Mouse (Mus musculus) kidney, embryonic 14.5 days (tissue): ENCODE measurements around the gene 1700014D04Rik. TPM values are rescaled to one million over a fixed set of nuclear protein-coding genes. Genes with fewer than 3 reads are reported as not detected.

Experiments
- ATAC-seq: fragments of 200-750 bp; cut with Nextera tagmentation; 2 replicates; pipeline ENCODE4 v1.8.0; 2017; ENCODE audit warnings: moderate number of reproducible peaks, mild to moderate bottlenecking, moderate TSS enrichment, moderate library complexity; ENCODE audit not compliant: low FRiP score, low TSS enrichment
- H3K27ac ChIP-seq: fragments of 300-500 bp; sonication (generic); 2 replicates; pipeline ENCODE4 v1.5.1; 2014; ENCODE audit warnings: low read depth, mild to moderate bottlenecking, low read length, moderate library complexity, mixed read lengths
- H3K27me3 ChIP-seq: fragments of 300-500 bp; sonication (generic); 2 replicates; pipeline ENCODE4 v1.6.1; 2014; ENCODE audit warnings: mild to moderate bottlenecking, low read length; ENCODE audit not compliant: control insufficient read depth, insufficient read depth
- H3K36me3 ChIP-seq: fragments of 300-500 bp; sonication (generic); 2 replicates; pipeline ENCODE4 v1.6.1; 2014; ENCODE audit warnings: low read length, mixed read lengths; ENCODE audit not compliant: control insufficient read depth, insufficient read depth
- H3K4me1 ChIP-seq: fragments of 300-500 bp; sonication (generic); 2 replicates; pipeline ENCODE4 v1.6.1; 2014; ENCODE audit warnings: low read length, mixed read lengths; ENCODE audit not compliant: control insufficient read depth, insufficient read depth
- H3K4me2 ChIP-seq: fragments of 300-500 bp; sonication (generic); replicated peaks from 2 replicates; pipeline ENCODE4 v1.6.1; 2014; ENCODE audit warnings: low read depth, mild to moderate bottlenecking, low read length
- H3K4me3 ChIP-seq: fragments of 300-500 bp; sonication (generic); 2 replicates; pipeline ENCODE4 v1.5.1; 2014; ENCODE audit warnings: mild to moderate bottlenecking, low read length
- H3K9ac ChIP-seq: fragments of 300-500 bp; sonication (generic); 2 replicates; pipeline ENCODE4 v1.6.1; 2014; ENCODE audit warnings: low read depth, mild to moderate bottlenecking, low read length, moderate library complexity
- H3K9me3 ChIP-seq: fragments of 300-500 bp; sonication (generic); 2 replicates; pipeline ENCODE4 v1.6.1; 2016; ENCODE audit warnings: low read length; ENCODE audit not compliant: control insufficient read depth
- WGBS: fragments of 180-500 bp; shearing (Covaris S2); extraction: QIAGEN DNeasy Blood & Tissue Kit; methylation state at CpG from one replicate; pipeline ENCODE4 v1.1.7; 2014; 5-methylcytosine and 5-hydroxymethylcytosine counted together
- polyA plus RNA-seq: library from polyadenylated mRNA; unstranded; fragments of >200 nt; fragmentation: Nextera tagmentation; extraction: Ambion mirVana; gene quantifications from 2 replicates; pipeline ENCODE4 v1.2.1, GENCODE M21; 2014

Gene 1700014D04Rik
- polyA plus RNA-seq, 1 experiment from 2014 or later: not detected

DNA sequence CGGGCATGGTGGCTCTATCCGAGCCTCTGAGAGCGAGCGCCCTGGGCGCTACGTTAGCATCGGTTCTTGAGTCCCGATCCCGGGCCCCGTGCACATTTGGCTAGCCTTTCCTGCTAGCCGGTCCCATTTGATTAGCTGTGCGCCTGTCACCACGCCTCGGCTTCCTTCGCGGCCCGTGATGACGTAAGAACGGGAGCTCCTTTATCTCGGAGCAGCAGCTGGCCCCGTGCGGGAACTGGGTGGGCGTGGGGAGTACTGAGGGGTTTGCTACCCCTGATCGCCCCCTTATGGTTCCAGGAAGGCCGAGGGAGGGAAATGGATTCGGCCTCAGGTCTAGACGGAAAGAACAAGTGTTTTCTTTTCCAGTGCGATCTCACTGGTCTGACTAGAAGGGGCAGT is 23.6 kb upstream of the 1700014D04Rik start:
- WGBS: under 1% methylated on average over 28 of the region's 28 CpGs
- peak; percentile 83 for ATAC-seq
- Histone ChIP-seq H3K27ac (peak overlapping the region; percentile 92), H3K9ac (peak overlapping the region; percentile 58), H3K36me3 (peaks cover 23% of the 10 kb centered on the region), H3K9me3 (no peaks in the 10 kb centered on the region), H3K4me3 (peak overlapping the region; percentile 59), H3K4me1 (peaks cover 37% of the 10 kb centered on the region), H3K4me2 (peak overlapping the region; percentile 48), H3K27me3 (no peaks in the 10 kb centered on the region)

DNA sequence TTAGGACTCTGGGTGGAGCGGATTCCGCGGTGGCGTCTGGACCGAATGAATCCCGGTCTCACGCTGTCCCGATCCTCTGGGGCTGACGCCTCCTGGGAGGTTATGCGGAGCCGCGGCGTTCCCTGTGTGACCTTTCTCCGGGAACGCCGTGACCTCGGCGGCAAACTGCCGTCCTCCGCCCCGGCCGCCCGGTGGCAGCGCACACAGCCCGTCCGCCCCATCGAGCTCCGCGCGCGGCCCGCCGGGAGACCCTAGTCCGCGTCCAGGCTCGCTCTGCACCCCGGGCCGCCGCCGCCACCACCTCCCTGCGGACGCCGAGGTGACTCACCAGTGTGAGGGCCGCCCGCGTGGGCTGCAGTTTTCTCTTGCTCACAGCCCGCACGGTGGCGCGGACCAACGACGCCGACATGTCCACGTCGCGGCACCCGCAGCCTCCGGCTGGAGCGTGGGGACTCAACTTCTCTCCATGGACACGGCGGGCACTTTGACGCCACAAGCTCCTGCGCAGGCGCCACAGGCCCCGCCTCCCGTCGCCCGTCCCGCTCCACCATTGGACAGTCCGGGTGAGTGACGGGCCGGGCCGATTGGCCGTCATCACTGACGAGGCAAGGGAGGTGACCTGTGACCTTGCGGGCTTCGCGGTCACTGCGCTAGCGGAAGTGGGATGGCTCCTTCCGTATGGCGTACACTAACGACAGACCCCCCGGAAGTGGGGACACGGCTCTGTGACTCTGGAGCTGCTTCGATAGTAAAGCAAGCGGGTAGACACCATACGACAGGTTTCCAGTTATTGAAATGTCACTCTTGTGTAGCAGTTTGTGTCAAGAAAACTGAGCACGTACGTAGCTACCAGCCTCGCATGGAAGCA is 23.0 kb upstream of the 1700014D04Rik start, which contains the start of gene Isca1:
Gene Isca1 (minus strand): TSS at position 515 of the 868 bp plus-strand sequence.
- Histone ChIP-seq H3K27me3 (no peaks in the 10 kb centered on the region), H3K4me3 (peak within 1 kb of the TSS; percentile 59), H3K4me1 (peaks cover 37% of the 10 kb centered on the region), H3K9ac (peak within 1 kb of the TSS; percentile 73), H3K36me3 (peaks cover 22% of the 10 kb centered on the region), H3K27ac (peak within 1 kb of the TSS; percentile 92), H3K9me3 (no peaks in the 10 kb centered on the region), H3K4me2 (peak within 1 kb of the TSS; percentile 55)
- ATAC-seq: peak; percentile 96
- WGBS: under 1% methylated on average over 91 of the region's 91 CpGs

DNA sequence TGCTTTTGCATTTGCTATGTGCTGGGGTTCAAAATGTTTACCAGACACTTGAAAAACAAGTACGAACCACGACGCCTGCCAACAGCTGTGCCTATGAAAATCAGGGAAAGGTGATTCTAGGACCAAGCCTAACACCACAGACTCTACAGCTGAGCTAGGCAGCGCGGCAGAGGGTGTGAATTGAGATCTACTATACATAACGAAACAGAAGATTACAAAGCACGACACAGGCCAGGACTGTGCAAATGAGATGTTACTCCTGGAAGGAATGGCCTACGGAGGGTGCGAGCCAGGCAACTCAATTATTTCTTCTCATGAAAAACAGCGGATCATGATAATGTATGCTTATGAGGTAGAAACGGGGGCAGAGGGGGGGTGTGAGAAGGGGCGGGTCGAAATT is 22.0 kb upstream of the 1700014D04Rik start:
- peak overlapping the region; percentile 73 for H3K9ac ChIP-seq
- no peaks in the 10 kb centered on the region for H3K27me3 ChIP-seq
- H3K4me1 ChIP-seq: peaks cover 37% of the 10 kb centered on the region
- H3K4me3 ChIP-seq: peak overlapping the region; percentile 59
- no peak for ATAC-seq
- H3K4me2 ChIP-seq: peak overlapping the region; percentile 55
- H3K27ac ChIP-seq: no peak overlapping the region
- 35% methylated on average over 13 of the region's 13 CpGs for WGBS
- H3K36me3 ChIP-seq: peaks cover 20% of the 10 kb centered on the region
- no peaks in the 10 kb centered on the region for H3K9me3 ChIP-seq

DNA sequence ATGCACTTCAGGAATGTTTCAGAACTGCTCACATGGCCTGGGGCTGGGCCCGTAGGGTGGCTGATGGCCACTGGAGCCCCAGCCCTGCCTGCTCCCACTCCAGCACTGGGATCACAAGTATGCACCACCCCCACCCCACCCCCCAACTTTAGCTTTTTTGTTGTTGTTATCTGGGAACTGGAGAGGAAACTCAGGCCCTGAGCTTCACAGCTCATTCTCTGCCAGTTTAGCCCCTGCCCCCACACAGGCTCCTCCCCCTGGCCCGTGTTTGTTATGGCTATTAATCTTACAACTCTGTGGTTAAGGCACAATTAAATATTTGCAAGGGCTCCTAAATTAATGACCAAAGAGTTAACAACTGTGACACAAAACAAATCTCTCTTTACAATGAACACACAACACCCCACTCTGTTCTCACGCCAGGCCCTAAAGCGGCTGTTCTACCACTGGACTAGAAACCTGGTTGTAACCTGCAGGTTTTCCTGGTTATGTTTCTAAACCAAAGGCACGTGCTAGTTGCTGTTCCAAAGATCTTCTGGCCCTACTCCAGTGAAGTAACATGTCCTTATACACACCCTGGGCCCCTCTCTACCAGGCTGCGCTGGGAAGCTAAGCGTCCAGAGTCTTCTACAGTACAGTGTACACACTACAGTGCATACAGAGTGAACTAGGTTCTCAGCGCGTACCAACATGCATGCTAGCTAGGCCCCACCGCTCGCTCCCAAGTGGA is 20.4 kb upstream of the 1700014D04Rik start:
- peak; percentile 11; the same call in 1 of the 2 replicates for ATAC-seq
- Histone ChIP-seq H3K4me3 (peak overlapping the region; percentile 12), H3K9ac (peak overlapping the region; percentile 5; the same call in 1 of the 2 replicates), H3K27me3 (no peaks in the 10 kb centered on the region), H3K27ac (peak overlapping the region; percentile 63), H3K9me3 (no peaks in the 10 kb centered on the region), H3K4me2 (peak overlapping the region; percentile 55), H3K36me3 (peaks cover 13% of the 10 kb centered on the region), H3K4me1 (peaks cover 37% of the 10 kb centered on the region)
- 43% methylated on average over 11 of the region's 11 CpGs for WGBS

DNA sequence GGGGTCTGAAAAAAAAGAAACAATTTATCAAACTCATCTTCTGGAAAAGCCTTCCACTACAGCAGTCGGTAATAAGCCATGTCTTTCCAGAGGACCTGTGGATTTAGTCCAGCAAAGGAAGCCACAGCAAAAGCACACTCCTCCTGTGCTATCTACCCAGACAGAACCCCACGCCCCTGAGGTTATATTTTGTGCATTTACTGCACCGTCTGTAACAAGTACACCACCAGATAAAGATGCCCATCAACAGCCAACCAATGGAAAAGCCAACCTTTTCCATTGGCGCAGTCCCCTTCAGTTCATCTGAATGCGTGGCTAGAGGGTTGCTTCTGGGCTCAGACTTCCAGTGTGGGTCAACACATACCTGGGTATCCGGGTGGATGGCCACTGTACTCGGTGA is 16.2 kb upstream of the 1700014D04Rik start:
- WGBS: 90% methylated on average over 7 of the region's 7 CpGs
- no peak for ATAC-seq
- H3K36me3 ChIP-seq: peaks cover 47% of the 10 kb centered on the region

DNA sequence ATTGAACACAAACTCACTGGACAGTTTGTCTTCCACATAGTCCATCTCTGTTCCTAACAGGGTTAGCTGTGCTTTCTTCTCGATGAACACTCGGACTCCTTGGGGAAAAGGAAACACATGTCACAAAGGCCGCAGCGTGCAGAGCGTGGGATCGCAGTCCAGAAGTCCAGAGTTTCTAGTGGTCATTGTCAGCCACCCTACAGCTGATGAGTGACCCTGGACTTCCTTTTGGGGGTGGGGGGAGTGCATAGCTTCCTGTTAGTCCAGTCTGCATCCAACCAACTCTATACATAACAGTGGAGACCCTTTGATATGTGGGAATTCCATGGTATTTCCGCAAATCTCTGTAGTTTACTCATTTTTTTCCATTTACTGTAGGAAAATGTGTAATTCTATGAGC is 10.4 kb upstream of the 1700014D04Rik start:
- Histone ChIP-seq H3K9ac (no peak overlapping the region), H3K9me3 (no peaks in the 10 kb centered on the region), H3K27ac (no peak overlapping the region), H3K36me3 (peaks cover 58% of the 10 kb centered on the region), H3K27me3 (no peaks in the 10 kb centered on the region), H3K4me1 (no peaks in the 10 kb centered on the region), H3K4me3 (no peak overlapping the region), H3K4me2 (no peak overlapping the region)
- ATAC-seq: no peak
- WGBS: 88% methylated on average over 7 of the region's 7 CpGs

More for the DNA sequence above, 16.2 kb upstream of the 1700014D04Rik start:
- Histone ChIP-seq H3K4me3 (no peak overlapping the region), H3K9ac (no peak overlapping the region), H3K27ac (no peak overlapping the region), H3K27me3 (no peaks in the 10 kb centered on the region), H3K4me2 (no peak overlapping the region), H3K9me3 (no peaks in the 10 kb centered on the region), H3K4me1 (peaks cover 24% of the 10 kb centered on the region)

DNA sequence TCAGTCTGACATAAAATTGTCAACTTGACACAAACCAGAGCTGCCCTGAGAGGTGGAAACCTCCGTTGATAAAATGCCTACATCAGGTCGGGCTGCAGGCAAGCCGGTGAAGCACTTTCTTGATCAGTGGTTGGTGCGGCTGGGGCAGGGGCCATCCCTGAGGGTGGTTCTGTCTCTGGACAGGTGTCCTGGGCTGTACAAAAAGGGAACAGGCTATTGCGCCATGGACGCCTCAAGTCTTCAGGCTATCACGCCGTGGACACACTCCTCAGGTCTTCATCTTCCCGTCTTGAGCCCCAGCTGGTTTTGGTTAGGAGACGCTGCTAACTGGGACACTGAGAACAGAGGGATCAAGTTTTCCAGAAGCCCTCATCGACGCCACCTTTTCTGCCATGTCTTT is 3.8 kb upstream of the 1700014D04Rik start:
- WGBS: 79% methylated on average over 12 of the region's 12 CpGs
- no peak overlapping the region for H3K4me3 ChIP-seq
- no peak for ATAC-seq

DNA sequence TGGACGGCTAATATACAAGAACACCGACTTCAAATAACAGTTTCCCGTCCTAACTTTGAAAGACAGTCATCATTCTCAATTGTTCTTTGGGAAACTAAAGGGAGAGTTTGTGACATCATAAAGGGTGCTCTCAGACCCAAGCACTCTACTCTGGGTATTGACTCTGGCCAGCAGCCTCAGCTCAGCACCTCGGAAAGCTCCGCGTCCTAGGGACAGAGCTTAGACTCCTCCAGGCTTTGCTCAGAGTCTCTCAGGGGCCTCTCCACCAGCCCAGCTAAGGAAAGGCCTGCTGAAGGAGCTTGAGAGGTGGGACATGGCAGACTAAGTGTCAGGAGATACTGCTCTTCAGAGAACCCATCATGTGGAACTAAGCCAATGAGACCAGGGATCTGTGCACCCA is 388 bp downstream of the 1700014D04Rik start:
- Histone ChIP-seq H3K9ac (no peak overlapping the region), H3K27me3 (no peaks in the 10 kb centered on the region), H3K4me3 (no peak overlapping the region), H3K27ac (no peak overlapping the region), H3K9me3 (no peaks in the 10 kb centered on the region), H3K4me2 (no peak overlapping the region), H3K36me3 (no peaks in the 10 kb centered on the region), H3K4me1 (no peaks in the 10 kb centered on the region)
- ATAC-seq: no peak
- 65% methylated on average over 6 of the region's 6 CpGs for WGBS

More for the DNA sequence above, 3.8 kb upstream of the 1700014D04Rik start:
- Histone ChIP-seq H3K36me3 (peaks cover 5% of the 10 kb centered on the region), H3K9ac (no peak overlapping the region), H3K9me3 (no peaks in the 10 kb centered on the region), H3K4me2 (no peak overlapping the region), H3K27ac (no peak overlapping the region), H3K27me3 (no peaks in the 10 kb centered on the region), H3K4me1 (no peaks in the 10 kb centered on the region)

DNA sequence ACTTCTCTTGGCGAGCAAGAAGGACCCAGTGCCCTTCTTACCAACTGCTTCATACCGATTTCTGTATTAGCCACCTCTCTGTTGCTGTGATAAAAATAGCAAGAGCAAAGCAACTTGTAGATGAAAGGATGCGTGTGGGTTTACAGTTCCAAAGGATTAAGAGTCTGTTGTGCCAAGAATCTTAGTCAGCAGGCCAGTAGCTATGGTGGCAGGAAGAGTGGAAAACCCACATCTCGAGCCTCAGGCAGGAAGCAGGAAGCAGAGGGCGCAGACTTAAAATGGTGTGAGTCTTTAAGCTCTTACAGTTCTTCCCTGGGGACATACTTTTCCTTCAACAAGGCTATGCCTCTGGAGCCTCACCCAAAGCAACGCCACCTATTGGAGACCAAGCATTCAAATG is 1.1 kb downstream of the 1700014D04Rik start:
- Histone ChIP-seq H3K9ac (no peak overlapping the region), H3K27ac (no peak overlapping the region), H3K4me3 (no peak overlapping the region), H3K9me3 (no peaks in the 10 kb centered on the region), H3K4me1 (no peaks in the 10 kb centered on the region), H3K27me3 (no peaks in the 10 kb centered on the region), H3K4me2 (no peak overlapping the region), H3K36me3 (no peaks in the 10 kb centered on the region)
- WGBS: 84% methylated on average over 6 of the region's 6 CpGs
- ATAC-seq: no peak
